Mouse (Mus musculus): Measurements from ENCODE around the gene Fam98c.

The Fam98c gene

DNA sequence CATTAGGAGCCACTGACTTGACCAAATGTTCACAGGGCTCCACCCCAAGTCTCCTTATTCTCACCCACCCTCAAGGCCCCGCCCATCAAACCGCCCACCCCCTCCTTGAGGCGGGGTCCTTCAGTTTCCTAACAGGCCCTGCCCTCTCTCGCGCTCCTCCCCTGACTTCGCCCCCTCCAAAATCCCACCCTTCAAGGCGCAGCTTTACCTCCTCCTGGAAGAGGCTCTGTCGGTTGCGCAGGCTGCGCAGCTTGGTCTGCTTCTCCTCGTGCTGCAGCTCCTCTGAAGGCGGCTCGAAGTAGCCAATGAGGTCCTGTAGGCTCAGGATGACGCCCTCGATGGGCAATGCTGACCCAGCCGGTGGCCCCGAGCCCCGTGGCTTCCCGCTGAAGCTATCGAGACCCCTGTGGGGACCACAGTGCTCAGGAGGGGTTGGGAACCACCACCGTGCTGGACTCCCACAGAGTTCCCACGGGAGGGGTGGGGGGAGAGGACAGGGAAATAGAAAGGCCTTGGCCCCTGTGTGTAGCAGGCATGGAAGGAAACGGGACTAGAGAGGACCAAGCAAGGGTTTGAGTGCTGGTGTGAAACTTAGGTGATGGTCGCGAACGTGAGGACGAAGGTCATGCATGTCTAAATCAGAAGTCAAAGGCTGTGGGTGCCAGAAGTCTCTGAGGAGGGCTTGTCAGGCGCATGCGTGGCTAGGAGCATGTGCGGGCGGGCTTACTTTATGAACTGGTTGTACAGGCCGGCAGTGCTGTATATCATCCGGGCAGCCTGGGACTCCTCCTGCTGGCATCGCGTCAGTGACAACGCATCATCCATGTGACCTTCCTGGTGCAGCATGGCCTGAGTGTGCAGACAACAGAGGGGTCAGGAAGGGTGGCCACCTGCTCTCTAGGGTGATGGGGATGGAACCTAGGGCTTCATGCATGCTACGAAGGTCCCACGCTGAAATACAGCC, 46.8 kb downstream of the Fam98c start:
- peak; percentile 51 for DNase-seq (ENCODE audit: low spot score)
